Mouse (Mus musculus): ENCODE data around the gene St7l. TPM values are rescaled to one million over a fixed set of nuclear protein-coding genes. Genes with fewer than 3 reads are reported as not detected.

The St7l gene
- 37.1 and 38.9 TPM in 2 replicates for polyA plus RNA-seq (2015; fragmentation: Nextera tagmentation; extraction: Ambion mirVana)

- peak; percentile 98 for ATAC-seq (replicated peaks; ENCODE audit: low FRiP score)
- H3K36me3 ChIP-seq = peaks cover 10% of the 10 kb centered on the region
- under 1% methylated on average over 43 of the region's 43 CpGs for whole genome bisulfite sequencing
- no peaks in the 10 kb centered on the region for H3K27me3 ChIP-seq
- H3K27ac ChIP-seq = peak within 1 kb of the TSS; percentile 99
- peak within 1 kb of the TSS; percentile 89 for H3K4me3 ChIP-seq (replicated peaks)
- peak within 1 kb of the TSS; percentile 93 for H3K9ac ChIP-seq
- peaks cover 34% of the 10 kb centered on the region for H3K4me1 ChIP-seq
- no peaks in the 10 kb centered on the region for H3K9me3 ChIP-seq (replicated peaks)
- H3K4me2 ChIP-seq = peak within 1 kb of the TSS; percentile 74
Observed at GRCm38 (mm10) chr3:104863786-104864650, at the start of gene St7l, which contains the start of gene Capza1. Gene St7l, plus strand, starts transcription at chr3:104864005. Gene Capza1, minus strand, starts transcription at chr3:104864505.

- Histone ChIP-seq H3K36me3 (peaks cover 8% of the 10 kb centered on the region; the same call in 1 of the 2 replicates), H3K4me1 (peaks cover 30% of the 10 kb centered on the region), H3K4me2 (no peak overlapping the region), H3K4me3 (replicated peaks) (no peak overlapping the region), H3K9ac (no peak overlapping the region), H3K27ac (no peak overlapping the region), H3K9me3 (replicated peaks) (no peaks in the 10 kb centered on the region), H3K27me3 (no peaks in the 10 kb centered on the region)
- WGBS = 97% methylated on average over 1 of the region's 1 CpGs
- ATAC-seq (replicated peaks; ENCODE audit: low FRiP score) = no peak
Observed at GRCm38 (mm10) chr3:104814746-104815145, 49.1 kb upstream of the St7l start.

GRCm38 (mm10) chr3:104815346-104815745, 48.5 kb upstream of the St7l start:
- H3K9me3 ChIP-seq (replicated peaks) = no peaks in the 10 kb centered on the region
- ATAC-seq (replicated peaks; ENCODE audit: low FRiP score) = no peak
- no peak overlapping the region for H3K9ac ChIP-seq
- no peak overlapping the region for H3K27ac ChIP-seq
- H3K4me2 ChIP-seq = no peak overlapping the region
- 90% methylated on average over 2 of the region's 2 CpGs for WGBS
- no peak overlapping the region for H3K4me3 ChIP-seq (replicated peaks)
- peaks cover 30% of the 10 kb centered on the region for H3K4me1 ChIP-seq
- peaks cover 9% of the 10 kb centered on the region; the same call in 1 of the 2 replicates for H3K36me3 ChIP-seq
- H3K27me3 ChIP-seq = no peaks in the 10 kb centered on the region

GRCm38 (mm10) chr3:104816130-104816529, 47.7 kb upstream of the St7l start:
- Histone ChIP-seq H3K4me1 (peaks cover 30% of the 10 kb centered on the region), H3K4me3 (replicated peaks) (no peak overlapping the region), H3K27me3 (no peaks in the 10 kb centered on the region), H3K27ac (no peak overlapping the region), H3K9ac (no peak overlapping the region), H3K4me2 (no peak overlapping the region; the same call in 1 of the 2 replicates), H3K36me3 (peaks cover 16% of the 10 kb centered on the region), H3K9me3 (replicated peaks) (no peaks in the 10 kb centered on the region)
- ATAC-seq (replicated peaks; ENCODE audit: low FRiP score) = no peak
- 90% methylated on average over 7 of the region's 7 CpGs for WGBS

GRCm38 (mm10) chr3:104817481-104817990, 46.3 kb upstream of the St7l start:
- Histone ChIP-seq H3K4me2 (peak overlapping the region; percentile 69), H3K27ac (peak overlapping the region; percentile 97), H3K4me3 (replicated peaks) (peak overlapping the region; percentile 92), H3K4me1 (peaks cover 20% of the 10 kb centered on the region), H3K36me3 (peaks cover 28% of the 10 kb centered on the region), H3K9ac (peak overlapping the region; percentile 90), H3K27me3 (no peaks in the 10 kb centered on the region), H3K9me3 (replicated peaks) (no peaks in the 10 kb centered on the region)
- ATAC-seq (replicated peaks; ENCODE audit: low FRiP score) = peak; percentile 73
- under 1% methylated on average over 46 of the region's 46 CpGs for WGBS

- Histone ChIP-seq H3K27ac (peak within 1 kb of the TSS; percentile 97), H3K4me2 (peak within 1 kb of the TSS; percentile 69), H3K36me3 (peaks cover 31% of the 10 kb centered on the region), H3K9me3 (replicated peaks) (no peaks in the 10 kb centered on the region), H3K4me3 (replicated peaks) (peak within 1 kb of the TSS; percentile 92), H3K9ac (peak within 1 kb of the TSS; percentile 90), H3K27me3 (no peaks in the 10 kb centered on the region), H3K4me1 (peaks cover 20% of the 10 kb centered on the region)
- ATAC-seq (replicated peaks; ENCODE audit: low FRiP score) = peak; percentile 95
- WGBS = under 1% methylated on average over 40 of the region's 40 CpGs
Observed at GRCm38 (mm10) chr3:104817991-104818748, 45.6 kb upstream of the St7l start, which contains the start of gene Mov10. Gene Mov10, minus strand, starts transcription at chr3:104818563.

GRCm38 (mm10) chr3:104818749-104819134, 45.1 kb upstream of the St7l start:
- Histone ChIP-seq H3K4me1 (peaks cover 20% of the 10 kb centered on the region), H3K9ac (peak overlapping the region; percentile 90; the same call in 1 of the 2 replicates), H3K36me3 (peaks cover 28% of the 10 kb centered on the region), H3K27me3 (no peaks in the 10 kb centered on the region), H3K4me3 (replicated peaks) (peak overlapping the region; percentile 92), H3K27ac (peak overlapping the region; percentile 97), H3K9me3 (replicated peaks) (no peaks in the 10 kb centered on the region), H3K4me2 (peak overlapping the region; percentile 69)
- no peak; the same call in 1 of the 2 replicates for ATAC-seq (replicated peaks; ENCODE audit: low FRiP score)
- WGBS = 1% methylated on average over 3 of the region's 3 CpGs

- no peak overlapping the region for H3K4me3 ChIP-seq (replicated peaks)
- no peak overlapping the region for H3K4me2 ChIP-seq
- H3K4me1 ChIP-seq = peaks cover 19% of the 10 kb centered on the region
- no peaks in the 10 kb centered on the region for H3K9me3 ChIP-seq (replicated peaks)
- H3K27ac ChIP-seq = 0 out of 2 replicates have a peak overlapping the region, but pooled peaks have one; percentile 28
- no peak for ATAC-seq (replicated peaks; ENCODE audit: low FRiP score)
- H3K36me3 ChIP-seq = peaks cover 29% of the 10 kb centered on the region
- WGBS = 44% methylated on average over 1 of the region's 1 CpGs
- H3K27me3 ChIP-seq = no peaks in the 10 kb centered on the region
- H3K9ac ChIP-seq = no peak overlapping the region
Observed at GRCm38 (mm10) chr3:104820426-104820825, 43.4 kb upstream of the St7l start.

- no peak overlapping the region for H3K4me3 ChIP-seq (replicated peaks)
- peaks cover 48% of the 10 kb centered on the region for H3K36me3 ChIP-seq
Observed at GRCm38 (mm10) chr3:104822413-104822812, 41.4 kb upstream of the St7l start.

GRCm38 (mm10) chr3:104835797-104836196, 28.0 kb upstream of the St7l start:
- WGBS = 90% methylated on average over 3 of the region's 3 CpGs
- Histone ChIP-seq H3K9ac (no peak overlapping the region), H3K4me1 (no peaks in the 10 kb centered on the region), H3K9me3 (replicated peaks) (no peaks in the 10 kb centered on the region), H3K4me3 (replicated peaks) (no peak overlapping the region), H3K27me3 (no peaks in the 10 kb centered on the region), H3K27ac (no peak overlapping the region), H3K36me3 (peaks cover 81% of the 10 kb centered on the region), H3K4me2 (no peak overlapping the region)
- no peak for ATAC-seq (replicated peaks; ENCODE audit: low FRiP score)

More at GRCm38 (mm10) chr3:104822413-104822812, 41.4 kb upstream of the St7l start:
- no peak overlapping the region for H3K9ac ChIP-seq
- no peak overlapping the region for H3K4me2 ChIP-seq
- no peak overlapping the region for H3K27ac ChIP-seq
- WGBS = 80% methylated on average over 3 of the region's 3 CpGs
- H3K9me3 ChIP-seq (replicated peaks) = no peaks in the 10 kb centered on the region
- no peak for ATAC-seq (replicated peaks; ENCODE audit: low FRiP score)
- H3K27me3 ChIP-seq = no peaks in the 10 kb centered on the region
- peaks cover 9% of the 10 kb centered on the region for H3K4me1 ChIP-seq

GRCm38 (mm10) chr3:104841049-104841448, 22.8 kb upstream of the St7l start:
- no peak overlapping the region for H3K9ac ChIP-seq
- peaks cover 73% of the 10 kb centered on the region for H3K36me3 ChIP-seq
- H3K9me3 ChIP-seq (replicated peaks) = no peaks in the 10 kb centered on the region

More at GRCm38 (mm10) chr3:104841049-104841448, 22.8 kb upstream of the St7l start:
- Histone ChIP-seq H3K4me3 (replicated peaks) (no peak overlapping the region), H3K4me1 (no peaks in the 10 kb centered on the region), H3K4me2 (no peak overlapping the region), H3K27me3 (no peaks in the 10 kb centered on the region), H3K27ac (no peak overlapping the region)
- WGBS = 93% methylated on average over 5 of the region's 5 CpGs
- ATAC-seq (replicated peaks; ENCODE audit: low FRiP score) = no peak
